Mouse (Mus musculus) retina, embryonic 14.5 days (tissue): ENCODE data around the gene Ntmt1.

Experiments
- DNase-seq: peaks from one replicate; pipeline ENCODE4 v3.0.0-alpha.2; 2015; ENCODE audit warnings: low spot score

Ntmt1 gene

DNA sequence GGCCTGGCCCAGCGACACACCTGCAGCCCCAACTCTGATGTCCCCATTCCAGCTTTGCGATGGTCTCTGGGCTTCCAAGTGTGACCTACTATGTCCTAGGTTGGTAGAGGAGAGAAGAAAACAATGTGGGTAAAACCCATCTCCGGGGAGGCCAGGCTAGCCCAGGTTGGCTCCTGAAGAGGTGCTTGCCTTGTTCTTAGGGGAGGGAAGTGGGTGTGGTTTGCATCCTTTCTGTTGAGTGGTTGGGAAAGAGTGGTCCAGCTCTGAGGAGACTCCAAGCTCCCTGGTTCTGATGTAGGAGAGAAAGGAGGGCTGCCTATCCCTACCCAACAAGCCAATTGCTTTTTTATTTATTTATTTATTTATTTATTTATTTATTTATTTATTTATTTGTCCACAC lies 57.8 kb downstream of the Ntmt1 start:
- no peak for DNase-seq

DNA sequence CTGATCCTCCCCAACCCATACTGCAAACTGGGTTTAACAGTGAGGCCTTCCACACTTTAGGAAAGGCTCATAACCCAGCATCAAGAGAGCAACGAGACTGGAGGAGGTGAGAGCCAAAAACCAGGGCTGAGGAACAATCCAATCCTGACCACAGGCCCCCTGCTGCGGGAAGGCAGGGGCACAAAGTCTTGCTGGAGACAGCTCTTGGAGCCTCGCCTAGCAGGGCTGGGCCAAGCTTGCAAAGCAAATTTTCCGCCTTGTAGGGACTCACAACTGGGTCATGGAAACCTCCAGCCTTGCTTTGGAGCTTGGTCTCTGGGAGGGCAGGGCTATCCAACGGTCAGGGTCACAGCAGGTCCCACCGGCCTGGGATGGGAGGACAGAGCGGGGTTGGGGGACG lies 63.2 kb downstream of the Ntmt1 start:
- no peak for DNase-seq
